Mouse (Mus musculus): ENCODE measurements around the gene Hspa12a.
"Not testable (repeated sequence)": the region's sequence is repeated elsewhere in the genome, so short reads cannot be mapped to it uniquely, and the experiment has no call there.

Hspa12a gene

GRCm38 (mm10) chr19:58910941-58911368, 32.5 kb downstream of the Hspa12a start:
- peak; percentile 70 for DNase-seq (ENCODE audit: low spot score)

DNA sequence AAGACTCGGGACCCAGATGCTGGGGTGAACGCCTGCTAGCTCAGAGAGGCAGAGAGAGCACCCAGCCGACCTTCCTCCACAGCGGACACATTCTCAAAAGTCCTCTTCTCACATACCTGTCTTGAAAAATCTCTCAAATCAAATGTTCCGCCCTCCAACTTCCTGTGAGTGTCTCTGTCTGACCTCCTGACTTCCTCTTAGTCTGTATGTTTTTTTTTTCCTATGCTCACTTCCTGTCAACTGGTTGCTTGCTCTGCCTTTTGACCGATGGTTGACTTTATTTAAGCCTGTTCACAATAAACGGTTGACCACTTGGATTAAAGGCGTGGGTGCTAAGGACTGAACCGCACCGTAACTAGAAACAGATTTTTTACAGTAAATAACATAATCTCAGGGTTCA, 35.4 kb downstream of the Hspa12a start:
- DNase-seq (ENCODE audit: low spot score): no peak

GRCm38 (mm10) chr19:58906685-58907084, 36.8 kb downstream of the Hspa12a start:
- no peak for DNase-seq (ENCODE audit: low spot score)

GRCm38 (mm10) chr19:58903899-58904327, 39.5 kb downstream of the Hspa12a start:
- peak; percentile 84 for DNase-seq (ENCODE audit: low spot score)

- no peak for DNase-seq (ENCODE audit: low spot score)
These were observed 40.2 kb downstream of the Hspa12a start for GRCm38 (mm10) chr19:58903079-58903898.

- not testable (repeated sequence) for DNase-seq (ENCODE audit: low spot score)
These were observed 43.0 kb downstream of the Hspa12a start for GRCm38 (mm10) chr19:58900471-58900870.

DNA sequence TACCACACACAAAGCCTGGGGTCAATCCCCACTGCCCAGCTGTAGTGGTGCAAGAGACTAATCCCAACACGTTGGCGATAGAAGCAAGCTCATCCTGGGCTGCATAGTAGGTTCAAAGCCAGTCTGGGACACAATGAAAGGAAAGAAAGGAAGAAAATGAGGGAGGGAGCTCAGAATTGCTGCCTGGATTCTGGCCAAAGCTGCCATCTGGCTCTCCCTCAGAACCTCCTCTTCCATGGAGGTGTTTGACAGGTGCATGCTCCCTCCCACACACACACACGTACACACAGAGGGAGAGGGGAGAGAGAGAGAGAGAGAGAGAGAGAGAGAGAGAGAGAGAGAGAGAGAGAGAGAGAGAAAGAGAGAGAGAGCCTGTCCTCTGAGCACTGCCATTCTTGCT, 47.2 kb downstream of the Hspa12a start:
- no peak for DNase-seq (ENCODE audit: low spot score)

DNA sequence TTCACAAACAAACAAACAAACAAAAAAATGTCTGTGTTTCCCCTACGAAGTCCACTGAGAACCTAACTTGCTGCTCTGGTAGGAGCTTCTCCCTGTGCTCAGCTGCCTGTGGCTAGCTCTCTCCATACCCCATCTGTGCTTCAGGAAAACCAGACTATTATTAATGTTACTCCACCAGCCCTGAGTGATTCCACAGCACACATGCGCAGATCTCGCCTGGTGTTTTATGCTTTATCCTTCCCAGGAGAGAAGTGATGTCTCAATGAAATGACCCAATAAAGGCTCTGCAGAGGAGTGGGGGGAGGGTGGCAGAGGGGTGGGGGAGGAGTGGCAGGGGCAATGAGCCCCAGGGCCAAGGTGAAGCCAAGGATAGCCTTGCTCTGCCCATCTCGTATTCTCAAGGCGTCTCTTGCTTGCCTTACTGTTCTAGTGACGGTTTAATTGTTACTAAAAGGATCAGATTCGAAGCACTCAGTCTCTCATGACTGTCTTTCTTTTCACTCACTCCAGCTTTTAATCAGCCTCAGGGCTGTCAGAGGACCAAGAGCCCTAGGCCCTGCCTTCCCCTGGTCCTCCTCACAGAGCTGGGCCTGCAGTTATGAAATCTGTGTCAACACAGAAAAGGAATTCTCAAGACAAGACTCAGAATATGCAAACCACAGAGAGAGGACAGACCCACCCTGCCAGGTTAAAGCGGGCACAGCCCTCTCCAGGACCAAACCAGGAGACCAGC, 54.0 kb downstream of the Hspa12a start:
- no peak for DNase-seq (ENCODE audit: low spot score)

GRCm38 (mm10) chr19:58886467-58886866, 57.0 kb downstream of the Hspa12a start:
- DNase-seq (ENCODE audit: low spot score): no peak

GRCm38 (mm10) chr19:58883451-58883850, 60.0 kb downstream of the Hspa12a start:
- DNase-seq (ENCODE audit: low spot score): no peak

DNA sequence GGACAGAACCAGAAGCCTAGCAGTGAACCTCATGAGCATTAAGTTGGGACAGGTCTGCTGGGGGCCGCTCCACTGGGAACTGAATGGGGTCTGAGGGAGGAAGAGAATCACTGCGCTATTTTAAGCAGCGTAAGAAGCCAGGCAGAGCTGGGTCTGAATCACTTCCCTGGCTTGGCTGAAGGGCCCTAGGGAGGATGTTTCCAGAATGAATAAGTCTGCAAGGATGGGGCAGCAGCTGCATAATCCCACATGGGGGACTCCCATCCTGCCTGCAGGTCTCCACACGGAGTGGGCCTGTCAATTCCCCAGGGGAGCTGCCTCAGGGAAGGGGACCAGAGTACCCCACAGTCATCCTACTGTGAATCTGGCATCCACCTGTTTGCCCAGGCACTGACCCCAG, 61.1 kb downstream of the Hspa12a start:
- DNase-seq (ENCODE audit: low spot score): no peak

DNA sequence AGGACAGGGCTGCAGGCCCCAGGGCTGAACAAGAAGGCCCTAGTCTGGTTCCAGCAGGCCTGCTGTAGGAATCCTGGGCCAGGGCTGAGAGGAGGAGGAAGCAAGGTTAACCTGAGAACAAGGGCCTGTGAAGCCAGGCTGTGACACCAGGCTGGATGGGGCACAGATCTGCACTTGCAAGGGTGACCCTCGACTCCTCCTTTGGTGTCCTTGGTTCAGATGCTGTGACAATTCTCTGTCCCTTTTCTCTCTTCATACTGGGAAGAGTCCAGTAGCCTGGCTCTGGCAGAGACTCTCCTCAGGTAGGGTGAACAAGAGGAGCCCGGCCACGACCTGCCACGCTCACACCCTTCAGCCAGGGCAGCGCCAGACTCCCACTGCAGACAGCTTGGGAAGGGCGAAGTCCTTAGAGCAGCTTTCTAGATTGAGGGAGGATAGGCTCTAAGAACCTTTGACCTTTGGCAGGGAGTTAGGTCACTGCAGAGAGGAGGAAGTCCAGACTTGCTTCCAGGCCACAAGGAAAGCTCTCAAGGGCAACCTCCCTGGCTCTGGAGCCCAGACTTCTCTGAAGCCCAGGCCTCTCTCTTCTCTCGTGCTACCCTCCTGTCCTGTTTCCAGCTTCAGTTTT, 64.0 kb downstream of the Hspa12a start:
- DNase-seq (ENCODE audit: low spot score): no peak

- peak; percentile 42 for DNase-seq (ENCODE audit: low spot score)
These were observed 64.9 kb downstream of the Hspa12a start for GRCm38 (mm10) chr19:58878560-58878959.

- no peak for DNase-seq (ENCODE audit: low spot score)
These were observed 69.9 kb downstream of the Hspa12a start for GRCm38 (mm10) chr19:58873536-58873935.

DNA sequence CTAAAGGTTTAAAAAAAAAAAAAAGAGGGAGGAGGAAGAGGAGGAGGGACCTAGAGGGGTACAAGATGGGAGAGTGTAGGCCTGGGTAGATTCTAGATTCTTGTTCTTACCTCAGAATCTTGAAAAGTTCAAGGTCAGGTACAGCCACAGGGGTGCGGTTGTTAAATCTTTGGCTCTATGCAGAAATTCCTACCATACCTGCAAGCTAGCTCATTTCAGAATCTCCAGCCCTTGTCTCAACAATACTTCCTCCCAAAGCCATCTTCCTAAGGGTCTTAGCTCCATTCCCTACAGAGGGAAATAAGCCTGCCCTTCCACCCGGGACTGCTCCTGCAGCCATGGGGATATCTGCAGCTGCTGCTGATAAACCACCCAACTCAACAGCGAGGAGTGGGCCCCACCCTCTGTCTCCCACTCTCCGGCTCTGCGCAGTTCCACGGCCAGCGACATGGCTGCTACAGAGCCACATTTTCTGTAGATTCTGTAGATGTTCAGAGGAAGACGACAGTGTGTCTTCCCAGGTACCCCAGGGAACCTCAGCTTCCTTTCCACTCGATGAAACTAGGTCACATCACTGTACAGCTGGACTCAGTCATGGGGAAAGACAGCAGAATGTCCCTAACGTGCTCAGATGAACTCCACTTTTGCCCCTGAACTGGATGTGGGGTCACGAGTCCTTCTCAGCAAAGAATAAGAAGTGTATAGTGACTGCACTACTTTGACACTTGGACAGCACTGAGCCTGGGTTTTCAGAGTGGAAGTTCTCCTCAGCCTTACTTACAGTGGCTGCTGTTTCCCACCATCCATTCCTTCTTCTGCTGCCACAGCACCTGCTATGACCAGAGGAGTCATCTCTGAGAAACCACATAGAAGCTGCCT, 70.8 kb downstream of the Hspa12a start:
- DNase-seq (ENCODE audit: low spot score): no peak

DNA sequence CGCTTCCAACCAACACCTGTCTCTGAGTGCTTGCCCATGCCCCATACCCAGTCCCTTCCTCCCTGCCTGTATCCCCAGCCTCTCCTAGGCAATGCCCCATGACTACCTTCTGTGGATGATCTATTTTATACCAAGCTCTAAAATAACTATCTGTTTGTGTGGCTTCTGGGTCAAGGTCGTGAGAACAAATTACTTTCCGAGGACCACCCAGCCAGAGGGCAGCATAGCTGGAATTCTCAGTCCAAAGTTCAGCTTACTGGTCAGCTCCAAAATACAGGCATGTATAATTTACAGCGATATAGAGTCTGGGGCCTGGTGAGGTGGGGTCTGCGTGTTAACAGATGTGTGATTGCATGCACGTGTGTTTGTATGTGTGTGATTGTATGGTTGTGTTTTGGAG, 71.6 kb downstream of the Hspa12a start:
- no peak for DNase-seq (ENCODE audit: low spot score)

- DNase-seq (ENCODE audit: low spot score): no peak
These were observed 76.8 kb downstream of the Hspa12a start for GRCm38 (mm10) chr19:58866651-58867050.

DNA sequence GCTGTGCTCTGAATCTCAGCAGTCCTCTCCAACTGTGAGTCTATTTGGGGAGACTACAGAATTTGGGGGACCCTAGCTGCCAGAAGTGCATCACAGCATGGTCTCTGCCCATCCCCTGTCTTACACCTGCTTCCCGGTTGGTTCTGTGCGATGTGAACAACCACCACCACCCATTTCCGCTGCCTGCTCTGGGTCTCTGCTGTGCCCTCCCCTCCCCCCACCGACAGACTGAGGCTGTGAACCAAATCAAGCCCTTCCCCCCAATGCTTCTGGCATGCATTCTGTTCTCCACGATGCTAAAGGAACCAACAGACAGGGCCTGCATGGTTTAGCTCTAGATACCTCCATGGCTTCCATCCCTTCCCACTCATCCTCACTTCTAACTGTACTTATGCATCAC, 78.2 kb downstream of the Hspa12a start:
- DNase-seq (ENCODE audit: low spot score): no peak

- DNase-seq (ENCODE audit: low spot score): no peak
These were observed 79.4 kb downstream of the Hspa12a start for GRCm38 (mm10) chr19:58864006-58864573.

GRCm38 (mm10) chr19:58861174-58861760, 82.2 kb downstream of the Hspa12a start:
- DNase-seq (ENCODE audit: low spot score): no peak
